Comparison of ENCODE assay signal across 10 mouse cellular contexts in the genomic region with DNA sequence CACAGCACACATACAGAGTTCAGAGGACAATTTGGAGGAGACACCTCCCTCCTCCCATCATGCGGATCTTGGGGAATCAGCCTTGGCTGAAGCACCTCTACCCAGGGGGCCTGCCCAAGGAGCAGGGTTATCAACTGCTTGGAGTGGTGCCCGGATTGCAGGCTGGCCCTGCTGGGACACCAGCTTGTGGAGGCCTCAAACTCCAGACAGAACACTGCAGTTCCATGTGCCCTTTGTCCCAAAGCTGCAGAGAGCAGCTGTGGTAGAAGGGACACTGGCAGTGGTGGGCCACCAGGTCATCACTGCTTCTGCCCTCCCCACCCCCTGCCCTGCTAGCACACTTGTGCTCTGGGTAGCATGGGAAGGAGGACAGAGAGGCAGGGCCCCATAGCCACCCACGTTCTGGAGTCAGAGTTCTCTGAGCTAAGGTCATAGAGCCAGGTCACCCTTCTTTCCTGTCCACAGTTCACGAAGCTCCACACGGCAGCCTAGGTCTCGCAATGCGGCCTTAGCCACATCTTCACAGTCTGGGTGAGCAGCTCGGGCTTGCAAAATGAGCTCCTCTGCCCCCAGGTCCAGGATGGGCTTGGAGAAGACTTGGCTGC. TPM values are rescaled to one million over a fixed set of nuclear protein-coding genes. Genes with fewer than 3 reads are reported as not detected.
DNase-seq lines count a peak whose midpoint lies in the region; ATAC-seq and TF ChIP-seq lines count a peak whose summit lies in the region.
"Had no signal": no experiment of that assay in that cellular context is flagged by ENCODE, and none has a peak within 500 bp of the region (broad histone marks: within the 10 kb centered on the region; RNA-seq: fewer than 3 reads in every experiment).

No protein-coding gene starts in this region.

- H3K27ac ChIP-seq in heart, embryonic 12.5 days (ENCODE audit: poor library complexity, severe bottlenecking): no peak overlapping the region
- H3K27ac ChIP-seq in bone marrow, adult 2 months (ENCODE audit: control insufficient read depth, insufficient read depth, low read depth, low read length, poor library complexity): no peak overlapping the region; the same call in 1 of the 2 replicates
- 0 out of 2 replicates have a peak overlapping the region, but pooled peaks have one; percentile 38 for H3K27ac ChIP-seq in liver, embryonic 15.5 days (replicated peaks)
- H3K27ac ChIP-seq: embryonic facial prominence, embryonic 12.5 days had no signal

- H3K9ac ChIP-seq in heart, embryonic 12.5 days: peak overlapping the region; percentile 5; the same call in 1 of the 2 replicates
- H3K9ac ChIP-seq in liver, embryonic 15.5 days: no peak overlapping the region
- H3K9ac ChIP-seq: embryonic facial prominence, embryonic 12.5 days had no signal

- no peaks in the 10 kb centered on the region; the same call in 1 of the 2 replicates for H3K27me3 ChIP-seq in heart, embryonic 12.5 days (replicated peaks)
- H3K27me3 ChIP-seq in liver, embryonic 15.5 days: peaks cover 8% of the 10 kb centered on the region; the same call in 1 of the 2 replicates
- H3K27me3 ChIP-seq: embryonic facial prominence, embryonic 12.5 days had no signal

- H3K4me1 ChIP-seq in heart, embryonic 12.5 days (replicated peaks): peaks cover 16% of the 10 kb centered on the region
- H3K4me1 ChIP-seq in bone marrow, adult 2 months (ENCODE audit: control insufficient read depth, insufficient read depth, low read length): no peaks in the 10 kb centered on the region
- H3K4me1 ChIP-seq in liver, embryonic 15.5 days (replicated peaks): peaks cover 27% of the 10 kb centered on the region
- H3K4me1 ChIP-seq: embryonic facial prominence, embryonic 12.5 days had no signal

- TF ChIP-seq POLR2A in bone marrow, adult 2 months (IDR thresholded peaks at IDR 0.05; ENCODE audit: borderline replicate concordance, control insufficient read depth, low read depth, low read length): peak; percentile 23; the same call in 1 of the 2 replicates

- intact Hi-C loops in heart, postnatal 14 days (cut with DNase I): loop anchor here (5.0 kb wide), 1 partner anchor 118 kb away; no protein-coding TSS in a partner anchor

- peaks cover 36% of the 10 kb centered on the region for H3K36me3 ChIP-seq in heart, embryonic 12.5 days
- peaks cover 15% of the 10 kb centered on the region for H3K36me3 ChIP-seq in liver, embryonic 15.5 days (replicated peaks)

- 65% methylated on average over 8 of the region's 8 CpGs for WGBS in heart, embryonic 12.5 days
- 82% methylated on average over 8 of the region's 8 CpGs for WGBS in bone marrow, adult 2 months
- WGBS in liver, embryonic 15.5 days (ENCODE audit: insufficient replicate concordance): 67% methylated on average over 8 of the region's 8 CpGs

- ATAC-seq in heart, embryonic 12.5 days (ENCODE audit: insufficient number of reproducible peaks, low FRiP score): no peak
- ATAC-seq in liver, embryonic 15.5 days (ENCODE audit: insufficient read depth): peak; percentile 15; the same call in 1 of the 2 replicates

- H3K4me2 ChIP-seq in heart, embryonic 12.5 days: no peak overlapping the region
- no peak overlapping the region for H3K4me2 ChIP-seq in liver, embryonic 15.5 days
- H3K4me2 ChIP-seq: embryonic facial prominence, embryonic 12.5 days had no signal

- no peak overlapping the region for H3K4me3 ChIP-seq in heart, embryonic 12.5 days
- no peak overlapping the region for H3K4me3 ChIP-seq in bone marrow, adult 2 months (replicated peaks; ENCODE audit: control insufficient read depth, low read depth, low read length)
- no peak overlapping the region for H3K4me3 ChIP-seq in liver, embryonic 15.5 days (replicated peaks)
- H3K4me3 ChIP-seq: embryonic facial prominence, embryonic 12.5 days had no signal

- TF ChIP-seq CTCF in bone marrow, adult 2 months (IDR thresholded peaks at IDR 0.05; ENCODE audit: control insufficient read depth, insufficient read depth, low read length): no peak

- DNase-seq in heart, adult 8-10 months (ENCODE audit: low spot score): no peak
- DNase-seq in heart, postnatal 14 days: peak; percentile 49 to 66
- no peak for DNase-seq in right cerebral cortex, postnatal 4 days
- DNase-seq in right cerebral cortex, adult 2 months (ENCODE audit: low spot score in 2 of 2): no peak
- no peak for DNase-seq in urinary bladder, adult 18-20 months (ENCODE audit: low spot score in 2 of 2)

- no peaks in the 10 kb centered on the region for H3K9me3 ChIP-seq in heart, embryonic 12.5 days (replicated peaks)
- no peaks in the 10 kb centered on the region for H3K9me3 ChIP-seq in liver, embryonic 15.5 days (replicated peaks)
- H3K9me3 ChIP-seq: embryonic facial prominence, embryonic 12.5 days had no signal

RNA-seq across cellular contexts. Expression of gene Slc25a42, which starts 8.2 kb away (rescaled TPM):
- polyA plus RNA-seq in heart, embryonic 12.5 days (2016; fragmentation: Nextera tagmentation; extraction: Ambion mirVana): 8.5 and 9.7 TPM in 2 replicates
- total RNA-seq in heart, adult 8-10 months (2022): 10 to 100 TPM; 43.7 to 67.9 (median 57.0) TPM
- polyA plus RNA-seq in bone marrow, adult 2 months (2011; ENCODE audit: insufficient read depth, insufficient read length, low replicate concordance, missing spikeins): 7.1 and 10.9 TPM in 2 replicates
- total RNA-seq in heart, postnatal 14 days (2021): 10 to 100 TPM; 46.4 to 55.4 TPM
- polyA plus RNA-seq in liver, embryonic 15.5 days (2015; fragmentation: Nextera tagmentation; extraction: Ambion mirVana): 8.0 and 9.2 TPM in 2 replicates
- total RNA-seq: monocyte, adult 5-6 weeks had no signal

RNA-seq across cellular contexts. Expression of gene Sugp2, which starts 13.7 kb away (rescaled TPM):
- 33.8 and 36.0 TPM in 2 replicates for polyA plus RNA-seq in heart, embryonic 12.5 days (2016; fragmentation: Nextera tagmentation; extraction: Ambion mirVana)
- 10 to 100 TPM; 39.4 to 47.4 (median 41.7) TPM for total RNA-seq in heart, adult 8-10 months (2022)
- 89.1 and 192 TPM in 2 replicates for polyA plus RNA-seq in bone marrow, adult 2 months (2011; ENCODE audit: insufficient read depth, insufficient read length, low replicate concordance, missing spikeins)
- 10 to 100 TPM; 40.2 to 44.7 TPM for total RNA-seq in heart, postnatal 14 days (2021)
- polyA plus RNA-seq in liver, embryonic 15.5 days (2015; fragmentation: Nextera tagmentation; extraction: Ambion mirVana): 10.9 and 11.7 TPM in 2 replicates

RNA-seq across cellular contexts. Expression of gene Armc6, which starts 13.9 kb away (rescaled TPM):
- 22.6 and 23.4 TPM in 2 replicates for polyA plus RNA-seq in heart, embryonic 12.5 days (2016; fragmentation: Nextera tagmentation; extraction: Ambion mirVana)
- total RNA-seq in heart, adult 8-10 months (2022): 1 to 10 TPM; 6.8 to 9.0 (median 7.4) TPM
- 2.9 and 9.8 TPM in 2 replicates for polyA plus RNA-seq in bone marrow, adult 2 months (2011; ENCODE audit: insufficient read depth, insufficient read length, low replicate concordance, missing spikeins)
- total RNA-seq in heart, postnatal 14 days (2021): 1 to 10 TPM; 6.6 to 9.7 TPM
- 12.4 and 15.2 TPM in 2 replicates for polyA plus RNA-seq in liver, embryonic 15.5 days (2015; fragmentation: Nextera tagmentation; extraction: Ambion mirVana)

RNA-seq across cellular contexts. Expression of gene Tmem161a, which starts 48.2 kb away (rescaled TPM):
- polyA plus RNA-seq in heart, embryonic 12.5 days (2016; fragmentation: Nextera tagmentation; extraction: Ambion mirVana): 98.0 and 100 TPM in 2 replicates
- total RNA-seq in heart, adult 8-10 months (2022): 100 to 1,000 TPM in 3 of 4 experiments, 10 to 100 TPM in 1; 93.6 to 114 (median 106) TPM
- polyA plus RNA-seq in bone marrow, adult 2 months (2011; ENCODE audit: insufficient read depth, insufficient read length, low replicate concordance, missing spikeins): 10.8 and 22.0 TPM in 2 replicates
- total RNA-seq in heart, postnatal 14 days (2021): 10 to 100 TPM; 91.7 to 99.4 TPM
- polyA plus RNA-seq in liver, embryonic 15.5 days (2015; fragmentation: Nextera tagmentation; extraction: Ambion mirVana): 28.1 and 31.9 TPM in 2 replicates

Comparison
In these comparisons a context has a peak if more than half of its experiments do, and no peak if none do; other contexts are left out.
1. DNase-seq: peak in heart, postnatal 14 days (2 of 2); none in heart, adult 8-10 months (single experiment), right cerebral cortex, postnatal 4 days (single experiment), right cerebral cortex, adult 2 months (0 of 2) and urinary bladder, adult 18-20 months (0 of 2).